Mouse (Mus musculus): ENCODE measurements around the gene Jazf1.

DNA sequence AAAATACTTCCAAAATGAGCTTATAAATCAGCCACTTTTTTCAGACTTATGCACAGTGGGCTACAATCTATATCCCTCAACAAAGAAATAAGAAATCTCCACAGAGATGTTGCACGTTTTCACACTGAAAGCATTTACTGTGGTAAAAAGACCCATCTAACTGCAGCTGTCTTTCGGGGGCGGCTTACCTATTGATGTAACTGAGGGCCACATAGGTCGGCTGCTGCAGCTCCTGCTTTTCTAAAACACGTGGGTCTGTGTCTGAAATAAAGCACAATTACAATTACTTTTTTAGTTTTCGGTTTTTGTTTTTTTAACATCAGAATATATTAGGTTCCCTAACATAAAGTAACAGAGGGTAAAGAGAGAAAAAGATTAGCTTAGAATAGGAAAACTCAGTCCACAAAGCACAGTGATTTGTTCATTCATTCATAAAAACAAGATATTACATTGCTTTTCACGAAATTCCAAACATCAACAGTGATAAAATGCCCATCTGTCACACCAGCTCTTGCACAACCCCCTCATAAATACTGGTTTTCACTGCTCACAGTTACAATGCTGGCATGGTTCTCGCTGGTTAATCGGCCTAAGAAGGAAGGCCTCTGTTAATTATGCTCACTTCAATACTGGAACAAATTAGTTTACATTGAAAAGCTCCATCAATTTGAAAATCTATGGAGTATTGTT, 174.5 kb downstream of the Jazf1 start:
- no peak for TF ChIP-seq CTCF (conservative IDR thresholded peaks at IDR 0.05; ENCODE audit: low read length)
- TF ChIP-seq NANOG (IDR thresholded peaks at IDR 0.05; ENCODE audit: borderline replicate concordance, low read length), result no peak
- no peak for TF ChIP-seq POU5F1 (IDR thresholded peaks at IDR 0.05; ENCODE audit: borderline replicate concordance, low read length)
